Mouse (Mus musculus): Measurements from ENCODE around the gene Eef2k. TPM values are rescaled to one million over a fixed set of nuclear protein-coding genes. Genes with fewer than 3 reads are reported as not detected.
"Not testable (repeated sequence)": the region's sequence is repeated elsewhere in the genome, so short reads cannot be mapped to it uniquely, and the experiment has no call there.

The Eef2k gene
- total RNA-seq, 2 experiments from 2014 or later = 35.5 to 38.1 TPM

DNA sequence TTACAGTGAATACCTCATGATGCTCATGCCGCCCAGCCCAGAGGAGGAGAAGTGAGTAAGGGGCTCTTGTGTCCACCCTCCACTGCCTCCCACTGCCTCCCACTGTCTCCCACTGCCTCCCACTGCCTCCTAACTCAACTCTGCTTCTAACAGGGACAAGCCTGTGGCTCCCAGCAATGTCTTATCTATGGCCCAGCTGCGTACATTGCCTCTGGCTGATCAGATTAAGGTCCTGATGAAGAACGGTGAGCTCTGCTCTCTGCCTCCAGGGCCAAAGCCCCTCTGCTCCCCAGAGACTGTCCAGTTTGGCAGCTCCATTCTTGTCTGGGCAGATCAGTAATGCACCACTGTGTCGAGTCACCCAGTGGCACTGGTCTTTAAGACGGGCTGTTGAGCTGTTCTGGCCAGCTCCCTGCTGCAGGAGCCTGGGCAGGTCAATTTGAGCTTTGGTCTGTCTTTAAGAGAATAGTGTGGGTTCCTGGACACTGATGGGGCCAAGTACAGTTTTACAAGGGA, 91.1 kb downstream of the Eef2k start:
- no peak for DNase-seq (ENCODE audit: low spot score in 2 of 2)

DNA sequence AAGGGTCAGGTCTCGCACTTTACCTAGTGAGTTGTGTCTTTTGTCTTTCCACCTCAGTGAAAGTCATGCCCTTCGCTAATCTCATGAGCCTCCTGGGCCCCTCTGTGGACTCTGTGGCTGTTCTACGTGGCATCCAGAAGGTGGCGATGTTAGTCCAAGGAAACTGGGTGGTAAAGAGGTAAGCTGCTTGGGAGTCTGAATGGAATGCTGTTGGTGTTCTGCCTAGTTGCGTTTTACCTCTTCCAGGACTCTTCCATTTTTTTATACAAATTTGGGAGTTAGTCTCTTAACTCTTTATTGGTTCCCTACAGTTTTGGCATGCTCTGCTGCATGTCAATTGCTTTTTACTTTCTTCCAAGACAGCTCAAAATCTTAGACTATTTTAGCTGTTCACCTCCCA, 92.1 kb downstream of the Eef2k start:
- DNase-seq (ENCODE audit: low spot score in 2 of 2) = peak; percentile 34 to 60

GRCm38 (mm10) chr7:120936522-120936921, 93.9 kb downstream of the Eef2k start:
- no peak for DNase-seq (ENCODE audit: low spot score in 2 of 2)

- no peak for DNase-seq (ENCODE audit: low spot score in 2 of 2)
Observed at GRCm38 (mm10) chr7:120938206-120938605, 95.6 kb downstream of the Eef2k start.

- DNase-seq (ENCODE audit: low spot score in 2 of 2) = no peak
Observed at GRCm38 (mm10) chr7:120940343-120940742, 97.7 kb downstream of the Eef2k start.

DNA sequence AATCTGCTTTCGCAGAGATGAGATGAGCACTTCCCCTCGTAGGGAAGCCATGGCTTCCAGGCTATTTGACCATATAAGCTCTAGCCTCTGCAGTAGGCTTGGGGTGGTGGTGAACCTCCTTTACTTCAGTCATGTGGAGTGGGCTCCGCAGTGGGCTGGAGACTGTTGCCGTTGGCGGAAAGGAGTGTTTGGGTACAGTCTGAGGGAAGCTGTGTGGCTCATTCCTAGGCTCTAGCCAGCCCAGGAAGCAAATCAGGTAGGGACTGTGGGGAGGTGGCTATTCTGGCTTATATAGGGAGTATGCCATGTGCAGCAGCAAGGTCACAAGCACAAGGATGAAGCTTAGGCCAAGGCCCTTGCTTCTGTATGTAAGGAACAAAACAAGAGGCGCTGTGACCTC, 98.6 kb downstream of the Eef2k start:
- DNase-seq (ENCODE audit: low spot score in 2 of 2) = no peak

GRCm38 (mm10) chr7:120942506-120942905, 99.9 kb downstream of the Eef2k start:
- no peak for DNase-seq (ENCODE audit: low spot score in 2 of 2)

DNA sequence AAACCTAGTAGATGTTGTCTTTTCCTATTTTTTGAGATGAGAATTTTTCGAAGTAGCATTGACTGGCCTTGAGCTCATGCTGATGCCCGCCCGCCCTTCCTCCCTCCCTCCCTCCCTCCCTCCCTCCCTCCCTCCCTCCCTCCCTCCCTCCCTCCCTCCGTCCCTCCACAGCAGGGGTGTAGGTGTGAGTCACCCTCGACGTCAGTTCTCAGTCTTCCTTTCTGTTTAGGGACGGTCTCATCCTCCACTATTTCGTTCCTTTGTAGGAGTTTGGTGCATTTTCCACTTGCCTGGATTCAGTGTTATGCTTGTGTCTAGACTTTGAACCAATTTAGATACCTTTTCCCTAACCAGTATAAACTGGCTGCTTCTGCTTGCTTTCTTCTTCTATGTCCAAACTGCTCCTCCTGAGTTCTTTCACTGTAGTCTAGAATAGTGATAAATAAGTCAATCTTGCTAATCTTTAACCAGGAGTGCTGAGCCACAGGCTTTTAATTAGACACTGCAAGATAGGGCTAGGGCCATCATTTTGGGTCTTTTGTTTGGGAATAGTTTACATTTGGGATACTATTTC, 101.4 kb downstream of the Eef2k start:
- no peak for DNase-seq (ENCODE audit: low spot score in 2 of 2)

GRCm38 (mm10) chr7:120953591-120953990, 111.0 kb downstream of the Eef2k start:
- not testable (repeated sequence) for DNase-seq (ENCODE audit: low spot score in 2 of 2)

Other genes with a start within 250 kb of the Eef2k start
- gene Uqcrc2, start 207.7 kb upstream of the Eef2k start, total RNA-seq (2021) = 100 to 1,000 TPM; 256 to 257 TPM
- not detected for gene Pdzd9, start 172.5 kb upstream of the Eef2k start, total RNA-seq (2021)
- 10 to 100 TPM; 55.0 to 63.7 TPM for gene Mosmo, start 165.2 kb upstream of the Eef2k start, total RNA-seq (2021)
- gene Vwa3a, start 103.5 kb upstream of the Eef2k start, total RNA-seq (2021) = 10 to 100 TPM; 10.4 to 12.3 TPM
- gene Gm5737, start 30.5 kb upstream of the Eef2k start, total RNA-seq (2021) = not detected
- gene Polr3e, start 74.9 kb downstream of the Eef2k start, total RNA-seq (2021) = 10 to 100 TPM; 26.7 to 27.6 TPM
- gene Cdr2, start 139.5 kb downstream of the Eef2k start, total RNA-seq (2021) = 1 to 10 TPM; 3.8 to 4.3 TPM
- under 1 TPM; 0.60 to 0.72 TPM for gene Mfsd13b, start 139.7 kb downstream of the Eef2k start, total RNA-seq (2021)
- 10 to 100 TPM; 70.7 to 74.3 TPM for gene Mettl9, start 191.6 kb downstream of the Eef2k start, total RNA-seq (2021)
- gene Igsf6, start 231.7 kb downstream of the Eef2k start, total RNA-seq (2021) = under 1 TPM in 1 of 2 experiments, not detected in 1; 0.35 TPM
- 1 to 10 TPM; 1.2 to 2.8 TPM for gene Otoa, start 238.8 kb downstream of the Eef2k start, total RNA-seq (2021)

Measured in layer of hippocampus, postnatal 14 days (tissue).